Mouse (Mus musculus) Muller cell, postnatal 12 days (primary cell): ENCODE results near the gene Ulk2.

Experiments
- DNase-seq: peaks from one replicate; pipeline ENCODE4 v3.0.0-alpha.2; 2015; ENCODE audit errors: inconsistent ontology term

Gene Ulk2

DNA sequence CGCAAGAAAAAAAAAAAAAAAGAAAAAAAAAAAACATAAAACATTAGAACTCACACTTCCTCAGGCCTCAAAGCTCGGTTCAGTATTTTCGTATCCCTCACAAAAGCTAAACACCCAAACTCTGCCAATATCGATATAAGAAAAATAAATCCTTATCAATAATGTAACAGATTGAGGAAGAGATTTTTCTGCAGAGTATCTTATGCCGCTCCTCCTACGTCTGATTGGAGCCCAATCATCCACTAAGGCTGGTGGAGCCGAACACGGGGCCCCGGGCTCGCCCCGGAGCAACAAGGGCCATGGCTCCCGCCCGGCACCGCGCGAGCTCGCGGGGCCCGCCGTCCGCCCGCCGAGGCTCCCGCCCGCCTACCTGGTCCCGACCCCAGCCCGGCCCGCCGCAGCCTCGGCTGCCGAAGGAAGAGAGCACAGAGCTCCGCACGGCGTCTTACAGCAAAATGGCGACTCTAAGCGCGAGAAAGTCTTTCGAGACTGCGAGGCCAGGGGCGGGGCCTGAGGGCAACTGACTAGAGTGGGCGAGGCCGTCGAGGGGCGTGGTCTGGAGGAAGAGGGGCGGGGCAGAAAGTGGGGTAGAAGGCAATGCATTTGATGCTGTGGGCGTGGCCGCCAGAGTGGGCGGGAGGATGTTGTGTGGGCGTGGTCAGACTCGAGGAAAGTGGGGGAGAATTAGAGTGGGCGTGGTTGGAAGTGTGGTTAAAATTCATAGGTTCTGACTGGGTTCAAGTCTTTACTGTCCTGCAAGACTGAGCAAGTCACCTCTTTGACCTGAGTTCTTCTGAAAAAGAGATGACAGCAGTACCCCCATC, 93.1 kb downstream of the Ulk2 start, which contains the start of gene Prpsap2:
Gene Prpsap2 (minus strand): TSS at position 505 of the 824 bp plus-strand sequence.
- DNase-seq, result peak; percentile 100

DNA sequence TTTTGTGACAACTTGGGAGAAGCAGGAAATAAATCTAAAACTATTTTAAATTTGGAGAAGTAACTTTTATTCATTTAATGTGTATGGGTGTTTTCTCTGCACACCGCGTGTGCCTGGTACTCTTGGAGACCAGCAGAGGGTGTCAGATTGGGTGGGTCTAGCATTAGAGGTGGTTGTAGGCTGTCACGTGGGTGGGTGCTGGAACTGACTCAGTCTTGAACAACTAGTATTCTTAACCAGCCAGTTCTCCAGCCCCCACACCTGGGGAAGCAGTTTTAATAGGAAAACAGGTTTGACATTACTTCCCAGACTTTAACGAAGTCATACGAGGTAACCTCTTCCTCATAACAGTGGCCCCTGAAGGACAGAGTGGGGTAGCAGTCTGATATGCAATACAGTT, 94.4 kb downstream of the Ulk2 start:
- no peak for DNase-seq

GRCm38 (mm10) chr11:61757151-61757550, 97.7 kb downstream of the Ulk2 start:
- DNase-seq, result no peak

DNA sequence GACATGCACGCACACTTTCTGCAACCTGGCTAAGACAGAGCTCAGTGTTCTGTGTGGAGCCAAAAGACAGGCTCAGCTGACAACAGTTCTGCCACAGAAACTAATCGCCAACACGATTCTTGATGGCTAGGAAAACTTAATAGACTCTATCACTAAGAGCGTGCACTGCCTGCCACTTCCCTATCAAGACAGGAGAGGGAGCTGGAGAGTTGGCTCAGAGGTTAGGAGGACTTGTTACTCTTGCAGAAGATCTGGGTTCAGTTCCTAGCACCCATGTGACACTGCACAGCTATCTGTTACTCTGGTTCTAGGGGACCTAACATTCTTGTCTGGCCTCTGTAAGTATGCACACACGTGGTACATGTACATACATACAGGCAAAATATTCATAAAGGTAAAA, 103.3 kb downstream of the Ulk2 start:
- no peak for DNase-seq

GRCm38 (mm10) chr11:61747161-61747560, 107.7 kb downstream of the Ulk2 start:
- DNase-seq, result no peak

DNA sequence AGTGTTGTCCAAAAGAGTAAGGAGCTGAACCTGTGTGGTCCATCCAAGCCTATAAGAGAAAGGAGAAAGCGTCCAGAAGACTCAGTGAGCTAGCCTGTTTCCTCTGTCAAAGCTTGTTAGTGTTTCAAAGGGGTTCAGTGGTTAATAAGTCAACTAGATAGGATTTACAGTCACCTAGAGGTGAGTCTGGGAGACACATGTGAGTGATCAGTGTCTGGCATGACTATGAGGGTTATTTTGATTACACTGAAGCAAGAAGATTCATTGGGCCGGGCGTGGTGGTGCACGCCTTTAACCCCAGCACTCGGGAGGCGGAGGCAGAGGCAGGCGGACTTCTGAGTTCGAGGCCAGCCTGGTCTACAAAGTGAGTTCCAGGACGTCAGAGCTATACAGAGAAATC, 109.1 kb downstream of the Ulk2 start:
- DNase-seq, result no peak

- DNase-seq, result no peak
Observed at GRCm38 (mm10) chr11:61744460-61744859, 110.4 kb downstream of the Ulk2 start.

- DNase-seq, result no peak
Observed at GRCm38 (mm10) chr11:61743768-61744167, 111.1 kb downstream of the Ulk2 start.

DNA sequence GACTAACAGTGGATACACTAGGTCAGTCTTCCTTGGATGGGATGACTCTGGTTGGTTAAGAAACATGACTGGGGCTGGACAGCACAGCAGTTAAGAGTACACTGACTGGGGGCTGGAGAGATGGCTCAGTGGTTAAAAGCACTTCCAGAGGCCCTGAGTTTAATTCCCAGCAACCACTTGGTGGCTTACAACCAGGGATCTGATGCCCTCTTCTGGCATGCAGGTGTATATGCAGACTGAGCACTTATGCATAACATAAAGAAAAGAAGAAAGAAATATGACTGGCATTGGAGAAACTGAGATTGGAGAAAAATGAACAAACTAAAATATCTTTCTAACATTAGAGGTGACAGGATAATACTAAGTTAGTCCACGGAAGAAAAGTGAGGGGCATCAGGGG, 114.4 kb downstream of the Ulk2 start:
- DNase-seq, result no peak

DNA sequence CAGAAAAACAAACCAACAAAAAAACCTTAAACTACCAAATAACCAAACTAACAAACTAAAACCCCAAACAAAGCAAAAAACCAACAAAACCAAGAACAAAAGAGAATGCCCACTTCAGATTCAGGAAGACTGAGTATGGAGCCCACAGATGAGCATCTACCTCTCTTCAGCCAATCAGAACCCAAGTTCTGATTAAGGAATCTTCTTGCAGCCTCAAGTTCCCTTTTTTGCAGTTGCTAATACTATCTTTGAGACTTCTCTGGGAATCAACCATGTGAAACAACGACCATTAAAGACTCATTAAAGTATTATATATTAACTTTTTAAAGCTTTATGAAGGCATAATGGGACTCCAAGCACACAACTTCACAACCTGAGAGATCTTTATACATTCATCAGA, 117.6 kb downstream of the Ulk2 start:
- no peak for DNase-seq

- no peak for DNase-seq
Observed at GRCm38 (mm10) chr11:61732672-61733071, 122.2 kb downstream of the Ulk2 start.

DNA sequence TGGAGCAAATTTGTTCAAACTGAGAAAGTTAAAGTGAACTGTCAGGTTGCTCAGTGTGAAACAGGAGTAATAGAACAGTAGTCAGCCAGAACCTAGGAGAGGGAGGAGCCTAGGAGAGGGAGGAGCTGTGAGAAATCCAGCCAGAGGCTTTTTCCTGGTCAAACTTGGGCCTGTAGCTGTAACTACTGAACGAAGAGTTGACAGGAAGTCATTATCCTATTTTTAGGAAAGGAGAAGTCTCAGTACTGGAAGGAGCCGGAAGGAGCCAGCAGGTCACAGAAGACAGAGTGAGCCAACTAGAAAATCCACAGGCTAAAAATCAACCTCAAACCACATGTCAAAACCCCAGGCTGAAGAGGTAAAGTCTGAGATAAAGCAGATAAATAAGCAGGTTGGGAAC, 126.8 kb downstream of the Ulk2 start:
- no peak for DNase-seq
